Mouse (Mus musculus): Measurements from ENCODE around the gene Nkpd1.
"Not testable (repeated sequence)": the region's sequence is repeated elsewhere in the genome, so short reads cannot be mapped to it uniquely, and the experiment has no call there.

Nkpd1 gene

GRCm38 (mm10) chr7:19506969-19507611 is 10.5 kb upstream of the Nkpd1 start:
- peak in 1 of 2 experiments; percentile 28 for DNase-seq

- DNase-seq = no peak
These were observed 10.0 kb upstream of the Nkpd1 start for GRCm38 (mm10) chr7:19507612-19507981.

GRCm38 (mm10) chr7:19508150-19508923 is 9.3 kb upstream of the Nkpd1 start, which contains the start of the genes Bloc1s3 and Trappc6a:
Gene Bloc1s3, minus strand, starts transcription at chr7:19508367.
Gene Trappc6a, plus strand, starts transcription at chr7:19508395.
- peak; percentile 92 to 93 for DNase-seq

DNA sequence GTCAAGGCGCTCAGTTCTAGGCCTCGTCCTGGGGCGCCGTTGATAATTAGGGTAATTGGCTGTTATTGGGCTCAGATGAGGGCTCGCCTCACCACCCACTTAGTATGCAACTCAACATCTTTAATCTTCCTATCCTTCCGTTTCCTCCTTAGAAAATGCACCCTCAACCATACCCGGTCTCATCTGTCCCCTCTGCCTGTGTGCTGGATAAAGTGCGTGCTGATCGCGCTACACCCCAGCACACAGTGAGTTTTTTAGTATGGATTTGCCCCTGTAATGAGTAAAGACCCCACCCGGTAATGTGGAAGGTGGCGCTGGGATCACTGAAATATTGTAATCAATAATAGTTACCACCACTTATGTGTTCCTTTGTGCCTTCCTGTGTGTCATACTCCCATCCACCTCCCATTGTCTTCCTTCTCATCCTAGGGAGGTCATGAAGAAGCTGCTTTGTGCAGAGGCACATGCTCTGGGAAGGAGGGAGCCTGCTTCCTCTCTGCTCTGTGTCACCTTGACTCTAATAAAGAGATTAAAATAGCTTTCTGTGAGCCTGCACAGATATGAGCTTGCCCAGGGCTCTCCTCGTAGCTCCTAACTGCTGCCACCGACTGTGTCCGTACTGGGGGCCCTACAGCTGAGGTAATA is 8.6 kb upstream of the Nkpd1 start:
- DNase-seq = no peak

- no peak for DNase-seq
These were observed 7.9 kb upstream of the Nkpd1 start for GRCm38 (mm10) chr7:19509786-19510185.

DNA sequence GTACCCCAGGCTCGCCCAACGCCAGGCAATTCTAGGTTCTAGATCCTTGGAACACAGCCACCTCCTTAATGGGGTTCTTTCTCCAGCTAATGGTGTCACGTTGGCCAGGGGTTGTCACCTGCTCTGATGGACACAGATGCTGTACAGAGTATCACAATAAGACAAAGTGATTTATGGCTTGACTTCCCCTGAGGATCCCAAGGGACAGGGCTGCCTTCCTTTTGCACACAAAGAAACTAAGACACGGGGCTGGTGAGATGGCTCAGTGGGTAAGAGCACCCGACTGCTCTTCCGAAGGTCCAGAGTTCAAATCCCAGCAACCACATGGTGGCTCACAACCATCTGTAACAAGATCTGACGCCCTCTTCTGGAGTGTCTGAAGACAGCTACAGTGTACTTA is 5.7 kb upstream of the Nkpd1 start:
- not testable (repeated sequence) for DNase-seq

DNA sequence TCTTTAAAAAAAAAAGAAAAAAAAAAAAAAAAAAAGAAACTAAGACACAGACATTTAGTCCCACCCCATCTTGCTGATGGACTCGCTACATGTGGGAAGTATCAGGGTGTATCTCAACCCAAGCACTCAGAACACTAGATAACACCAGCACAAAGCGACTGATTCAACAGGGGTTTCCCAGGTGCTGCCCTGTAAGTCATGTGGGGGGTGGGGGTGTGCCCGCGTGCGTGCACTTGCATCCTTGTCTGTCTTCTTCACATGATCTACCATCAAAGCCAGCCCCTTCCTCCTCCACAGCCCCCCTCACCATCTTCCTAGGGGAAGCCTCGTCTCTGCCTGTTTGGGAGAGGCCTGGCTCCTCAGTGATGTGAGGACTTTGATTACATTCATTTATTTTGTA is 5.3 kb upstream of the Nkpd1 start:
- no peak for DNase-seq

DNA sequence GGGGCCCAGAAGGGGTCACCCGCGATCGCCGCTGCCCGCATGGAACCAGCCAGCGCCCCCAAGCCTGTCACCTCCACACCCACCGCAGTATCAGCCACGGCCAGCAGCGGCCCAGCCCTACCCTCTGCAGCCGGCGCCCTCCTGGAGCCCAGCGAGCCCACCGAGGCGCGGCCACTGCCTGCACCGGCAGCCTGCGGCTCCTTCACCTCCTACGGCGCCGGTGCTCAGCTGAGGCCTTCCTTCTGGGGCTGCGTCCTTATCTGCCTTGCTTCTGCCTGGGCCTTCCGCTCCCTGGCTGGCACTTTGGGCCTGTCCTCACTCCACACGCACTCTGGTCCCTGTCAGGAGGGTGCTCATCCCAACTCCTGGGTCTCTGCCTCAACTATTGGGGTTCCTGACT is 2.4 kb downstream of the Nkpd1 start:
- no peak for DNase-seq

DNA sequence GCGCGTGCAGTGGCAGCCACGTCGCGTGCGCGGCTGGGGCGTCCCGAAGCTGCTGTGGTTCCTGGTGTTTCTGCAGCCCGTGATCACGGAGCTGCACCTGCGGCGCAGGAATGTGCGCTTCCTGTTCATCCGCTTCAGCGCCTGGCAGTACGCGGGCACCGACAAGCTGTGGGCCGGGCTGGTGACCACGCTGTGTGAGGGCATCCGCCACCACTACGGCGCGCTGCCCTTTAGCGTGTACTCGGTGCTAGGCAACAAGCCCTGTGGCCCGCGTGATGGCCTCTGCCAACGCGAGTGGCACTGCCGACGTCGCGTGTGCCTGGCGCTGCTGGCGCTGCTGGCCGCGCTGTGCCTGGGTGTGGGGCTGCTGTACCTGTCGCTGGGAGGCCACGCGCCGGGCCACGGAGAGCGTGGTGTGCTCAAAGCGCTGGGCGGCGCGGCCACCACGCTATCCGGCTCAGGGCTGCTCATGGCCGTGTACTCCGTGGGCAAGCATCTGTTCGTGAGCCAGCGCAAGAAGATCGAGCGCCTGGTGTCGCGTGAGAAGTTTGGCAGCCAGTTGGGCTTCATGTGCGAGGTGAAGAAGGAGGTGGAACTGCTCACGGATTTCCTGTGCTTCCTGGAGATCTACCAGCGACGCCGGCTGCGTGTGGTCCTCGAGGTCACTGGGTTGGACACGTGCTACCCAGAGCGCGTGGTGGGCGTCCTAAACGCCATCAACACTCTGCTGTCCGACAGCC is 5.5 kb downstream of the Nkpd1 start:
- no peak for DNase-seq

DNA sequence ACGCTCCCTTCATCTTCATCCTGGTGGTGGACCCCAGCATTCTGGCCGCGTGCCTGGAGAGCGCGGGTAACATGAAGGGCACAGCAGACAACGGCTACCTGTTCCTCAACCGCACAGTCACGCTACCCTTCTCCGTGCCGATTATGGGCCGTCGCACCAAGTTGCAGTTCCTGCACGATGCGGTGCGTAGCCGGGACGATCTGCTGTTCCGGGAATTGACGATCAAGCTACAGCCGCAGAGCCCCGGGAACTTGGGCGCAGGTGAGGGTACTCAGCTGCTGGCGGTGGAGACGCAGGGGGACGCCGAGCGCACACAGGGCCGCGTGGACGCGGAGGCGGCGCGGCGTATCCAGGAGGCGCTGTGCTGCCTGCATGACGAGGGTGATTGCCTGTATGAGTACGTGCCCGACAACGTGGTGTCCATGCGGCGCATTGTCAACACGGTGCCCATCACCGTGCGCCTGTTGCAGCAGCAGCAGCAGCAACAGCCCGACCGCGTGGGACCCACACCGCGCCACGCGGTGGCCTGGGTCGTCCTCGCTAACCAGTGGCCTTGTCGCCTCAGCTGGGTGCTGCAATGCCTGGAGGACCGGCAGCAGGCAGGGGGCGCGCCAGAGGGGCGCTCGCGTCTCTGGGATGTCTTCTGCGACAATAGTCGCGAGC is 6.2 kb downstream of the Nkpd1 start:
- DNase-seq = peak in 1 of 2 experiments; percentile 41

- DNase-seq = no peak
These were observed 6.9 kb downstream of the Nkpd1 start for GRCm38 (mm10) chr7:19524420-19525104.

DNA sequence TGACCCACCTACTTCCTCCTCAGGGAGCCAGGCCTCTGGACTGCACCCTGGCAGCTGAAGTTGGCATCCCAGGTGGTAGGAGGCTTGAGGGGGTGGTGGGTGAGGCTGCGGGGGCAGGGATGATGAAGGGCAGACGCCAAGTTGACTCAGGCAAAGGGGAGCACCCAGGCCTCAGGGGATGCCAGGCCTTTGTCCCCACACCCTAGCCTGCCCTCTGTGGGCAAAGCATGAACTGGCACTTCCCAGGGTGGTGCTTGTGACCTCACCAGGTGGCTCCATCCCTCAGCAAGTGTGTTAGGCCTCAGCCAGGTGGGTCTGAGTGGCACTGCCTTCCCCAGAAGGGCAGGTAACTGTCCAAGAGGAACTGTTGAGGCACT is 7.5 kb downstream of the Nkpd1 start:
- DNase-seq = no peak

GRCm38 (mm10) chr7:19531077-19531476 is 13.4 kb downstream of the Nkpd1 start:
- no peak for DNase-seq

DNA sequence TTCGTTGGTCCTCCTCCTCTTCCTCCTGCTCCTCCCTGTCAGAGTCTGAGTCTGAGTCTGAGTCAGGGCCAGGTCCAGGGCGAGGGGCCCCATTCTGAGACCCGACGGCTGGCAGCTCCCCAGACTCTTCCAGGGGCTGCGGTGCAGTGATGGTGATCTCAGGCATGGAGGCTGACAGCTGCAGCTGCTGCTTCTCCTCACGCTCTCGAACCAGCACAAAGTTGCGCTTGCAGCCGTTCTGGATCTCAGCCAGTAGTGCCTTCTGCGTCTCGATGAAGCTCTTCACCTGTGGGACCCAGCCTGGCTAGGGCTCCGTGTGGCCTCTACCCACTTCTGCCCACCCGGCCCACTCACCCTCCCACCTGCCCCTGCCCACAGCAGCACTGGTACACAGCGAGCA is 14.6 kb downstream of the Nkpd1 start:
- DNase-seq = no peak

GRCm38 (mm10) chr7:19534676-19535075 is 17.0 kb downstream of the Nkpd1 start:
- no peak for DNase-seq

DNA sequence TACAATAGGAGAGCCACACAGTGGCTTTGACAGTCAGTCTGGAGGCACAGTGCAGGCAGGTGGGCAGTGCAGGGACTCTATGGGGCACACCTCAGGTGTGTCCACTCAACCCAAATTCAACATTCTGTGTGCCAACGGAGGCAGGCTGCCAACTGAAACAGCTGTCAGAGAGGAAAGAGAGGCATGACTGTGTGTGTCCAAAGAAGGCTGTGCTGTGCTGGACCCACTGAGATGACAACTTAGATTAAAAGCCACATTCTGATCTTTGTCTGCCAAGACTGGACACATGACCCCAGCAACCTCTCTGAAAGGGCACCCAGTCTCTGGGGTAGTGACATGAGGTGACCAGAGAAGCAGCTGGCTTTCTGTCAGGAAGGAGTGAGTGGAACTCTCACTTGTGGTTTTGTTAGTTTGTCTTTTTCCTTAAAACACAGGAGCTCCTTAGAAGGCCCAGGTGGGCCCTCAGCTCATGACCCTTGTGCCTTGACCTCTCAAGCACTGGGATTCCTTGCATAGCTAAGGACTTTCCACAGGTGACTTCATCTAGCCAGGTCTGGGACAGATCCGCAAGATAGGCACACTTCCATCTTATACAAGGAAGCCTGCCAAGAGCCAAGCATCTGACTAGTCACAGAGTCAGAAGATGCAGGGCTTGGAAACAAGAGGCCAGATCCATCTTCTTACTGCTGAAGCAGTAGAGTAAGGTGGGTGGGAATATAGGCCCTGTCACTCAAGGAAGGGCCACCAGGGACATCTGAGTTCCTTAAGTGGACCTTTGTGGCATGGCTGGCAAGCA is 23.3 kb downstream of the Nkpd1 start:
- no peak for DNase-seq

- DNase-seq = no peak
These were observed 24.1 kb downstream of the Nkpd1 start for GRCm38 (mm10) chr7:19541681-19542154.

GRCm38 (mm10) chr7:19542155-19542691 is 24.6 kb downstream of the Nkpd1 start:
- no peak for DNase-seq

- no peak for DNase-seq
These were observed 25.9 kb downstream of the Nkpd1 start for GRCm38 (mm10) chr7:19543584-19543983.

DNA sequence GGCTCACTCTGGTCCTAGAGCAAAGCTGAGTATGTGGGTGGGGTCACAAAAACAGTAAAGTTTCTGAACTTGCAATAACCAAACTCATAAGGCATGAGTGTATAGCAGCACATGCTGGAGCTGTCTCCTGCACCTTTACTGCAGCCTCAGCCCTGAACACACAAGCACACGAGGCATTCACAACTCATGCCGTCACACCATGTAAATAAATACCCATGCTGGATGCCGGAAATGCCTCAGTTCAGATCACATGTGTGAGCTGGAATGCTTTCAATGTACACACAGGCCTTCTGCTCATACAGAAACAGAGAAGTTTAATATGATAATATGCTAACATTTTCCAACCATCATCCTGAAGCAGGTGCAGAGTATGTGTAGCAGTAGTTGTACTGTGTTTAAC is 28.4 kb downstream of the Nkpd1 start:
- no peak for DNase-seq

Data from kidney, adult 8-10 months (tissue).